Mouse (Mus musculus): ENCODE results near the gene Snta1.

The Snta1 gene

GRCm38 (mm10) chr2:154407643-154408445, at the start of gene Snta1:
Gene Snta1 (minus strand): TSS chr2:154408099.
- DNase-seq = peak; percentile 80 to 85

- no peak for DNase-seq
These were observed 48.7 kb upstream of the Snta1 start for GRCm38 (mm10) chr2:154456621-154457020.

- no peak for DNase-seq
These were observed 47.9 kb upstream of the Snta1 start for GRCm38 (mm10) chr2:154455776-154456175.

- no peak for DNase-seq
These were observed 46.7 kb upstream of the Snta1 start for GRCm38 (mm10) chr2:154454605-154455004.

- DNase-seq = no peak
These were observed 46.2 kb upstream of the Snta1 start for GRCm38 (mm10) chr2:154454099-154454498.

GRCm38 (mm10) chr2:154452951-154453350, 45.1 kb upstream of the Snta1 start:
- DNase-seq = no peak

GRCm38 (mm10) chr2:154448633-154449032, 40.7 kb upstream of the Snta1 start:
- DNase-seq = no peak

- no peak for DNase-seq
These were observed 39.9 kb upstream of the Snta1 start for GRCm38 (mm10) chr2:154447821-154448220.

- DNase-seq = no peak
These were observed 32.6 kb upstream of the Snta1 start for GRCm38 (mm10) chr2:154440453-154440852.

GRCm38 (mm10) chr2:154437191-154437527, 29.3 kb upstream of the Snta1 start:
- DNase-seq = no peak

GRCm38 (mm10) chr2:154436458-154437190, 28.7 kb upstream of the Snta1 start, which contains the start of gene Cbfa2t2:
Gene Cbfa2t2 (plus strand): TSS chr2:154436481.
- peak; percentile 47 to 68 for DNase-seq

GRCm38 (mm10) chr2:154436076-154436457, 28.2 kb upstream of the Snta1 start:
- DNase-seq = peak; percentile 97 to 99

- no peak for DNase-seq
These were observed 26.8 kb upstream of the Snta1 start for GRCm38 (mm10) chr2:154434690-154435089.

GRCm38 (mm10) chr2:154433391-154433790, 25.5 kb upstream of the Snta1 start:
- peak; percentile 77 to 90 for DNase-seq

- no peak for DNase-seq
These were observed 24.8 kb upstream of the Snta1 start for GRCm38 (mm10) chr2:154432696-154433095.

GRCm38 (mm10) chr2:154430566-154430965, 22.7 kb upstream of the Snta1 start:
- no peak for DNase-seq

- no peak for DNase-seq
These were observed 20.0 kb upstream of the Snta1 start for GRCm38 (mm10) chr2:154427853-154428360.

- DNase-seq = no peak
These were observed 19.3 kb upstream of the Snta1 start for GRCm38 (mm10) chr2:154426905-154427852.

- DNase-seq = no peak
These were observed 18.4 kb upstream of the Snta1 start for GRCm38 (mm10) chr2:154426188-154426904.

- no peak for DNase-seq
These were observed 17.6 kb upstream of the Snta1 start for GRCm38 (mm10) chr2:154425522-154425921.

- DNase-seq = no peak
These were observed 15.6 kb upstream of the Snta1 start for GRCm38 (mm10) chr2:154423548-154423947.

- no peak for DNase-seq
These were observed 14.3 kb upstream of the Snta1 start for GRCm38 (mm10) chr2:154422181-154422580.
